Mouse (Mus musculus): ENCODE measurements around the gene Zmynd8.

GRCm38 (mm10) chr2:165845490-165845889 lies 53.3 kb downstream of the Zmynd8 start:
- TF ChIP-seq CTCF (IDR thresholded peaks at IDR 0.05; ENCODE audit: low read depth) (no peak), EP300 (IDR thresholded peaks at IDR 0.05; ENCODE audit: low read depth) (no peak)

All from heart, postnatal 0 days (tissue).